Mouse (Mus musculus): Measurements from ENCODE around the gene Gm45234. TPM values are rescaled to one million over a fixed set of nuclear protein-coding genes. Genes with fewer than 3 reads are reported as not detected.

Gm45234 gene
- polyA plus RNA-seq, 2 experiments = not detected

DNA sequence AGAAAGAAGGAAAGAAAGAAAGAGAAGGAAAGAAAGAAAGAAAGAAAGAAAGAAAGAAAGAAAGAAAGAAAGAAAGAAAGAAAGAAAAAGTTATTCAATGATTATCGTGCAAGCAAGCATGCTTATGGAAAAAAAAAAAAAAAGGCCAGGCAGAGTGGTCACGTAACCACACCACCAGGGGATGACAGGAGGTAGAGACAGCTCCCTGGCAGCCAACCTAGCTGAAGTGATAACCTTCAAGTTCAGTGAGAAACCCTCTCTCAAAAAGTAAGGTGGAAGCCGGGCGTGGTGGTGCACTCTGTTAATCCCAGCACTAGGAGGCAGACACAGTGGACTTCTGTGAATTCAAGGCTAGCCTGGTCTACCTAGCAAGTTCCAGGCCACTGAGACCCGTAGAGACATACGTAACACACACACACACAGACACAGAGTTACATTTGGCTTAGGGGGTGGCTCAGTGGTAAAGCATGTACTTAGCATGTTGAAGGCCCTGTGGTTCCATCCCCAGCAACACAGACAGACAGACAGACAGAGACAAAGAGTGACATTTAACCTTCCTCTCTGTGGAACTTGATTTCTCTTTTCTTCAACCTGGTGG, 32.8 kb downstream of the Gm45234 start:
- Histone ChIP-seq H3K4me2 (replicated peaks; ENCODE audit: low read depth, low read length, severe bottlenecking) (no peak overlapping the region), H3K27me3 (ENCODE audit: control insufficient read depth, insufficient read depth, low read length) (no peaks in the 10 kb centered on the region), H3K9ac (ENCODE audit: low read depth, low read length, severe bottlenecking) (no peak overlapping the region), H3K9me3 (ENCODE audit: control insufficient read depth, low read length) (no peaks in the 10 kb centered on the region), H3K4me1 (ENCODE audit: control insufficient read depth, insufficient read depth, low read length) (no peaks in the 10 kb centered on the region), H3K27ac (replicated peaks; ENCODE audit: low read depth, low read length) (no peak overlapping the region), H3K4me3 (replicated peaks; ENCODE audit: low read length) (no peak overlapping the region), H3K36me3 (ENCODE audit: control insufficient read depth, insufficient read depth, low read length) (no peaks in the 10 kb centered on the region)
- ATAC-seq (ENCODE audit: low FRiP score, low read depth) = no peak
- WGBS = 85% methylated on average over 6 of the region's 6 CpGs
- TF ChIP-seq POLR2A (IDR thresholded peaks at IDR 0.05; ENCODE audit: borderline replicate concordance, extremely low read depth, insufficient read depth, insufficient read length) = no peak
- no peak for DNase-seq (ENCODE audit: low spot score)

GRCm38 (mm10) chr6:124720904-124721303, 34.9 kb downstream of the Gm45234 start:
- Histone ChIP-seq H3K9ac (ENCODE audit: low read depth, low read length, severe bottlenecking) (no peak overlapping the region), H3K4me3 (replicated peaks; ENCODE audit: low read length) (no peak overlapping the region), H3K27me3 (ENCODE audit: control insufficient read depth, insufficient read depth, low read length) (no peaks in the 10 kb centered on the region), H3K4me2 (replicated peaks; ENCODE audit: low read depth, low read length, severe bottlenecking) (no peak overlapping the region), H3K9me3 (ENCODE audit: control insufficient read depth, low read length) (no peaks in the 10 kb centered on the region), H3K27ac (replicated peaks; ENCODE audit: low read depth, low read length) (no peak overlapping the region), H3K4me1 (ENCODE audit: control insufficient read depth, insufficient read depth, low read length) (no peaks in the 10 kb centered on the region), H3K36me3 (ENCODE audit: control insufficient read depth, insufficient read depth, low read length) (peaks cover 18% of the 10 kb centered on the region)
- DNase-seq (ENCODE audit: low spot score) = no peak
- no peak for TF ChIP-seq POLR2A (IDR thresholded peaks at IDR 0.05; ENCODE audit: borderline replicate concordance, extremely low read depth, insufficient read depth, insufficient read length)
- ATAC-seq (ENCODE audit: low FRiP score, low read depth) = no peak
- 60% methylated on average over 11 of the region's 11 CpGs for WGBS

- WGBS = 68% methylated on average over 6 of the region's 7 CpGs
- ATAC-seq (ENCODE audit: low FRiP score, low read depth) (no peak), DNase-seq (ENCODE audit: low spot score) (no peak)
- Histone ChIP-seq H3K9ac (ENCODE audit: low read depth, low read length, severe bottlenecking) (no peak overlapping the region), H3K4me3 (replicated peaks; ENCODE audit: low read length) (peak overlapping the region; percentile 22; the same call in 1 of the 2 replicates), H3K27me3 (ENCODE audit: control insufficient read depth, insufficient read depth, low read length) (no peaks in the 10 kb centered on the region), H3K27ac (replicated peaks; ENCODE audit: low read depth, low read length) (no peak overlapping the region), H3K4me1 (ENCODE audit: control insufficient read depth, insufficient read depth, low read length) (no peaks in the 10 kb centered on the region), H3K36me3 (ENCODE audit: control insufficient read depth, insufficient read depth, low read length) (peaks cover 33% of the 10 kb centered on the region), H3K9me3 (ENCODE audit: control insufficient read depth, low read length) (no peaks in the 10 kb centered on the region), H3K4me2 (replicated peaks; ENCODE audit: low read depth, low read length, severe bottlenecking) (peak overlapping the region; percentile 6; the same call in 1 of the 2 replicates)
- no peak for TF ChIP-seq POLR2A (IDR thresholded peaks at IDR 0.05; ENCODE audit: borderline replicate concordance, extremely low read depth, insufficient read depth, insufficient read length)
Observed at GRCm38 (mm10) chr6:124719354-124719978, 36.4 kb downstream of the Gm45234 start.

DNA sequence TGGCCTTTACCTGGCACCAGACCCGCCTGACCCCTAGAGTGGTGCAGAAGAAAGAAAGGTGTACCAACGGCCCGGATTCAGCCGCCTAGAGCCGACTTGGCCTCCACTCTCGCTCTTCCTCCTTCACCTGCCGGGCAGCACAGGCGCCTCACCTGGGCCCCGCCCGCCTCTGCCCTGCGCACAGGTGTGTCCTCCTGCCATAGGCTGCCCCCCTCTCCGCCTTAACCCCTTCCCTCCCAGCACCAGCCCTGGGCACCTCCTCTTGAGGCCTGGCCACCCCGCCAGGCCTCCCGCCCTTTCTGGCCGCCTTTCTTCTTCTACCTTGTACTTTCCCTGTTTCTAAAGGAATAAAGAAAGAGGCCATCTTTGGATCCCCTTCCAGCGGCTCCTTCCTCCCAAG, 37.1 kb downstream of the Gm45234 start:
- ATAC-seq (ENCODE audit: low FRiP score, low read depth) (no peak), DNase-seq (ENCODE audit: low spot score) (no peak)
- 60% methylated on average over 15 of the region's 16 CpGs for WGBS
- Histone ChIP-seq H3K27me3 (ENCODE audit: control insufficient read depth, insufficient read depth, low read length) (no peaks in the 10 kb centered on the region), H3K27ac (replicated peaks; ENCODE audit: low read depth, low read length) (no peak overlapping the region), H3K36me3 (ENCODE audit: control insufficient read depth, insufficient read depth, low read length) (peaks cover 40% of the 10 kb centered on the region), H3K4me2 (replicated peaks; ENCODE audit: low read depth, low read length, severe bottlenecking) (0 out of 2 replicates have a peak overlapping the region, but pooled peaks have one; percentile 6), H3K4me1 (ENCODE audit: control insufficient read depth, insufficient read depth, low read length) (no peaks in the 10 kb centered on the region; the same call in 1 of the 2 replicates), H3K9me3 (ENCODE audit: control insufficient read depth, low read length) (no peaks in the 10 kb centered on the region), H3K4me3 (replicated peaks; ENCODE audit: low read length) (peak overlapping the region; percentile 22), H3K9ac (ENCODE audit: low read depth, low read length, severe bottlenecking) (no peak overlapping the region)
- no peak for TF ChIP-seq POLR2A (IDR thresholded peaks at IDR 0.05; ENCODE audit: borderline replicate concordance, extremely low read depth, insufficient read depth, insufficient read length)

DNA sequence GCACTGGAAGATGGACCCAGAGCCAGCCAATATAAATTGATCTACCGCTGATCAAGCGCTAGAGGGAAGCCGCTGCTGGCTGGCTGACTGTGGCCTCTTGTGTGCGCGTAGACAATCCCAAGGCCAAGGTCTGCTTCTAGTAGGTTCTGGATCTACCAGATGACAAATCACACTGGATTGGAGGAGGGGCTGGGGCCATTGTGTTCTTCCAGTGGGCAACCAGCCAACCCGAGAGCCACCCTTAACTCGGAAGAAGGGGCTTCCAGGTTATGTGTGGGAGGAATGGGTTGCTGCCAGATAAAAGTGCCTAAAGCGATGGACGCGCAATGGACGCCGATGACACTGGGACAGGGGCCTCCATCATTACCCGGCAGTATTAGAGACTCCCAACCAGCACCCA, 37.9 kb downstream of the Gm45234 start:
- 0 out of 2 replicates have a peak overlapping the region, but pooled peaks have one; percentile 25 for H3K4me2 ChIP-seq (replicated peaks; ENCODE audit: low read depth, low read length, severe bottlenecking)
- H3K9me3 ChIP-seq (ENCODE audit: control insufficient read depth, low read length) = no peaks in the 10 kb centered on the region
- no peak overlapping the region for H3K27ac ChIP-seq (replicated peaks; ENCODE audit: low read depth, low read length)
- peaks cover 45% of the 10 kb centered on the region for H3K36me3 ChIP-seq (ENCODE audit: control insufficient read depth, insufficient read depth, low read length)
- peaks cover 7% of the 10 kb centered on the region for H3K4me1 ChIP-seq (ENCODE audit: control insufficient read depth, insufficient read depth, low read length)
- DNase-seq (ENCODE audit: low spot score) = no peak
- TF ChIP-seq POLR2A (IDR thresholded peaks at IDR 0.05; ENCODE audit: borderline replicate concordance, extremely low read depth, insufficient read depth, insufficient read length) = no peak
- H3K27me3 ChIP-seq (ENCODE audit: control insufficient read depth, insufficient read depth, low read length) = no peaks in the 10 kb centered on the region
- H3K9ac ChIP-seq (ENCODE audit: low read depth, low read length, severe bottlenecking) = no peak overlapping the region
- 68% methylated on average over 13 of the region's 13 CpGs for WGBS
- H3K4me3 ChIP-seq (replicated peaks; ENCODE audit: low read length) = peak overlapping the region; percentile 22
- ATAC-seq (ENCODE audit: low FRiP score, low read depth) = no peak
